Mouse (Mus musculus) spleen, postnatal 4 days (tissue): ENCODE results near the gene Cnksr3.

Experiments used
- DNase-seq, 2 experiments: peaks; one replicate each; pipeline ENCODE4 v3.0.0; 2022; ENCODE audit warnings: low spot score in 2 of 2

Gene Cnksr3

DNA sequence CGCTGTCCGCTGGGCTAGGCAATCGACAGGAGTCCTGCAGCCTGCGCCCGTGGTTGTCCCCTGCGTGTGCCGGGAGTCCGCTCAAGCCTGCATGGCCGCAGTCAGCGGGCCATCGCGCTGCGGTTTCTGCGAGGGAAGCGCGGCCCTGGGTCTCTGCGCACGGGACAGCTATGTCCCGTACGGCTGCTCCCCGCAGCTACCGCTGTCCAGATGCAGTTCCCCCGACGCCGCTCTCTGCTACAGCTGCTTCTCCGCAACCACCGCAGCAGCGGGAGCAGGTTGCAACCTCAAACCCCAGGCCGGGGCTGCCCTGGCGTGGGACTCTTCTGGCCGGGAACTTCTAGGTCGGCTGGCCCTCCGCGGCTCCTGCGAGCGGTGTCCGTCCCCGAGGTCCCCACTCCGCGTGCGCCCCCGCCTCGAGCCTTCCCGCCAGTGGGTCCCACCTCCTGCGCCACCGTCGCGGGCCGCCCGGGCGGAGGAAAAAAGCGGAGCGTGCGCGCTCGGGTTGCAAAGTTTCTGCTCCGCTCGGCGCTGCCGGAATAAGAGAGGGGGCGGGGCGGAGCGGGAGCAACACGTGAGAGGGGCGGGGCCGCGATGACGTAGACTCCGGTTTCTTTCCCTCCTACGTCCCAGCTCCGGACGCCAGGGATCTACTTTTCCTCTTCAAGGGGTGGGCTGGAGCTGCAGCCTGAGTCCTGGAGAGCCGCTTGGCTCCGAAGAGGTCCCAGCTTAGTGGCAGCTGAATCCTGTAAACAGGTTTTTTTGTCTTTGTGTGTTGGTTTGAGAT is at the start of gene Cnksr3:
Cnksr3 (minus strand) TSS at position 542 of the 787 bp plus-strand sequence.
- DNase-seq: peak; percentile 88 to 94

DNA sequence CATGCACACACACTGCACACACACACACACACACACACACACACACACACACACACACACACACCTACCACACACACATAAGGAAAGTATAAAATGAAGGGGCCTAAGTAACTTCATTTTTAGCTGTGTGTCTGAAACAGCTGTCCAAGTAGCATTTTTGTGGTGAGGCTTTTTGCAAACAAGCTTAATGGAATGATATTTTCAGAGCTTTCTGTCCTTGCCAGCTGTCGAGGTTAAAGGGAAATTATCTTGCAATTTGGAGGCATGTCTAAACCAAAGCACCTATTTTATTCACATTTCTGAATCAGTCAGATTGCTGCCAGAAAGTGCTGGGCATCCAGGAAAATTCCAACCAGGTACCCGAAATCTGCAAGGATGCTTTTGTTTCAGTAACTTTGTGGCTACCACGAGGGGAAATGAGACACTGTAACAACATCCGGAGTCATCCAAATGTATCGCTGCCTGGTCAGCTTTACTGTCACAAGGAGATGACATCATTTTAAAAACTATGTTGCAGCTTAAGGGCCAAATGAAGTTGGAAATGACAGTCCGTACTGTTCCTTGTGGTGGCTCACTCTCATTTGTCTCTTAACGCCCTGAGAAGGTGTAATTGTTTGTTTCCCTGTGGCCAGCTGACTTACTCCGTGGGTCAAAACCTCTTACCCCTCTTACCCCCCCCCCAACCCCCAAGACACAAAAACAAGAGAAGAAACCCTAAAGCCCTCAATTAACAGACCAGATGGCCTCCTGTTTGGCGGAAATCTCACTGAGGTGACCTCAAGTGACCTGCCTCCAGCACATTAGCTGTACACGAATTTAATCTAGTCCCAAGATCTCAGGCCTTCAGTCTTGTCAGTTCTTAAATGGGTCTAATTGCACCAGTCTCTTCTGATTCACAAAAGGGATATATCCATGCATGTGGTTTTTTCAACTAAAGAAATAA is 48.4 kb upstream of the Cnksr3 start:
- DNase-seq: no peak

- DNase-seq: no peak
Observed at GRCm38 (mm10) chr10:7258607-7259006, 46.6 kb upstream of the Cnksr3 start.

DNA sequence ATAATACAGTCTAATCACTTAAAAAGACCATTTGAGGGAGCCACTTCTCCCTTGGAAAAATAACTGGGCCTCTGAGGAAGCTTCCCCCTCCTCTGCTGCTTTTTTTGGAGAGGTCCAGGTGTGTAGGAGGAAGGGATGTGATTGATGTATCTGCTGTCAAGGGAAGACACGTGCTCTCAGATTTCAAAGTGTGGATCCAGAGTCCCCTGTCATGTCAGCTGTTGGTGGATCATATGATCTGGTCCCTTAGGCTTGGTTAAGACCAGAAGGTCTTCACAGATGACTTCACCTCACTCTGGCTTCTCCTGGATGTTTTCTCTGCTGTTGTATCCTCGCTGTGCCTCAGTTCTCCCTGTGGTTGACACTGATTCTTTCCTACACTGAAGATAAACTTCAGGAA is 38.4 kb upstream of the Cnksr3 start:
- DNase-seq: no peak

DNA sequence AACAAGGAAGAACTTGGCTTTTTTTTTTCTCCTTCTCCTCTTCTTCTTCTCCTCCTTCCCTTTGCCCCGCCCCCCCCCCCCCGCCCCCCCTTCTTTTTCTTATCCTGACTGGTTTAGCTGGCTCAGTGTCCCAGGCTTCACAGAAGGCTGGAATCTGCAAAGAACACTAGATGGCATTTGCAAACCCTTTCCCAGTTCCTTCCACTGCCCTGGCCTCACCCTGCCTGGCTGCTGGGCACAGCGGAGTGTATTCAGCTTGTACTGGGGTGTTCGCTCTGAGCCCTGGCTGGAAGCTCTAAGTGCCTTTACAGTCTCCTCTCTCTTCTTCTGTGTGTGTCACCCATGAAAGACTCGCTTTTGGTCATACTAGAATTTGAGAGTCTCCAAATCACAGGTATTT is 22.6 kb upstream of the Cnksr3 start:
- no peak for DNase-seq

- DNase-seq: no peak
Observed at GRCm38 (mm10) chr10:7217551-7218127, 5.6 kb upstream of the Cnksr3 start.

GRCm38 (mm10) chr10:7214718-7215117 is 2.7 kb upstream of the Cnksr3 start:
- DNase-seq: no peak

GRCm38 (mm10) chr10:7213066-7213630 is 1.1 kb upstream of the Cnksr3 start:
- no peak for DNase-seq

- DNase-seq: no peak
Observed at GRCm38 (mm10) chr10:7212537-7212936, 500 bp upstream of the Cnksr3 start.

- DNase-seq: peak; percentile 68 to 82
Observed at GRCm38 (mm10) chr10:7210991-7211695, 894 bp downstream of the Cnksr3 start.

- no peak for DNase-seq
Observed at GRCm38 (mm10) chr10:7209691-7210455, 2.2 kb downstream of the Cnksr3 start.

GRCm38 (mm10) chr10:7208859-7209441 is 3.1 kb downstream of the Cnksr3 start:
- no peak for DNase-seq

DNA sequence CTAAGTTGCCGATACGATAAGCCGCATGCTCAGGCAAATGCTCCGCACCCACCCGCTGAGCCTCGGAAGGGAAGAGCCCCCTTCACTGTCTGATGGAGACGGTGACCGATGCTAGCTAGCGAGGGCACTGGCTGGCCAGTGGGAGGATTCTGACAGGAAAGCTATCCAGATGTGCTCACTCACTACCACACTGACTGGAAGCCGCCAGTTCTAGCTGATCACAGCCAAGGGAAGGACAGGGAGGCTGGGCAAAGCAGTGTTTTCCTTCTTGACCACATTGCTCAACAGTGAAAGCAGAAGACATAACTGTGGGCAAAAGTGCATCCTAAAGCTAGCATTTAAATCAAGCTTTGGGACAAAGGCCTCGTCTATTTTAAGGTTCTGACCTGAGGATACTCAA is 4.7 kb downstream of the Cnksr3 start:
- DNase-seq: no peak

- DNase-seq: no peak
Observed at GRCm38 (mm10) chr10:7206571-7206970, 5.5 kb downstream of the Cnksr3 start.

DNA sequence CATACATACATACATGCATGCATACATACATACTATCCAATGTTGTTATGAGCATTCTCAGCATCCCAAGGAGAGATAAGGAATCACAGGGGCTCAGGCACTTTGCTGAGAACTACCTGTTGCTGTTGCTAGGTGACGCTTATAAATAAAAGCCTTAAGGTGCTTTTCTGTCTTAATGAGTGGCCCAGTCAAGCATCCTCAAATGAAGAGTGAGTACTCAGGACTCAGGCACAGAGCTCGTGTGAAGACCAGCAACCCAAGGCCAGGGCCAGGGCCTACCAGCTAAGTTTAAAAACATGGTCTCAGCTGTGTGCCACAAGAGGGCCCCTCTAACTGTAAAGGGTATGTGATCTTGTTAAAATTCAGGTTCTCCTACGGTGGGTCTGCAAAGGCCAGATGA is 6.5 kb downstream of the Cnksr3 start:
- no peak for DNase-seq

GRCm38 (mm10) chr10:7204953-7205352 is 7.1 kb downstream of the Cnksr3 start:
- no peak for DNase-seq

- DNase-seq: no peak
Observed at GRCm38 (mm10) chr10:7202576-7202975, 9.5 kb downstream of the Cnksr3 start.

DNA sequence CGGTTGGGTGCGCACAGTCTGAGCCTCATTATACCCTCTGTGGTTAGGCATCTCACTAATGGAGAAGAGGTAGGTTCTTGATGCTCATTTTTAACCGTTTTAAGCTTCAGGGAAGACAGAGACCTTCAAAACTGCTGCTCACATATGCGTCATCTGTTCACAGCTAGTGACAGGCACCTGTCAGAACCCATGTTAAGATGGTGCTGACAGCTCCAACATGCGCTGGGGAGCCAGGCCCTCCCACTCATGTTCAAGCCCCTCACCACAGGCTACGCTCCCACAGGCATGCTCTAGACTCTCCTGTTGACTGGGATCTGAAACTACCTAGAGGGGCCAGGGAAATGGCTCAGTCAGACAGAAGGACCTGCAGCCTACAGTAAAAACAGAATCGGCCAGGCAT is 11.4 kb downstream of the Cnksr3 start:
- DNase-seq: no peak

DNA sequence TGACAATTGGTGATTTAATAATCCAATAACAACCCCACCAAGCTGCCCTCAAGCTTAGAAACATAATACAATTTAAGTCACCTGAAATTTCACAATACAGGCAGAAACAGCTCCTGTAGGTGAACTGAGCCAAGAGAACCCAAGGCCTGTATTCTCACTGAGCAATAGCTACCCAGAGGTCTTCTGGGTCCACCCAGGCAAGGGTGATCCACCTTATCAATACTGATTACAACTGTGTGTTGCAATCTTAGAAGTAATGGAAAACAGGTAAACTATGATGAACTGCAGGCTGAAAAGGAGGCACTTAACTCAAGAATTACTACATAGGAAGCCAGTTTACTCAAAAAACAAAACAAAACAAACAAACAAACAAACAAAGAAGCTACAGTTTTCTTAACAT is 13.8 kb downstream of the Cnksr3 start:
- no peak for DNase-seq

GRCm38 (mm10) chr10:7197733-7198132 is 14.3 kb downstream of the Cnksr3 start:
- DNase-seq: no peak
